Mouse (Mus musculus): ENCODE data around the gene Arhgef28. TPM values are rescaled to one million over a fixed set of nuclear protein-coding genes. Genes with fewer than 3 reads are reported as not detected.

The Arhgef28 gene
- polyA plus RNA-seq, 1 experiment from 2014 or later: 1.3 TPM

GRCm38 (mm10) chr13:97928135-97928497 lies 278.1 kb downstream of the Arhgef28 start:
- ATAC-seq (ENCODE audit: low read depth): no peak
- WGBS (ENCODE audit: insufficient replicate concordance): 28% methylated on average over 8 of the region's 8 CpGs
- Histone ChIP-seq H3K4me3 (ENCODE audit: low read depth, low read length) (no peak overlapping the region), H3K36me3 (ENCODE audit: control insufficient read depth, insufficient read depth) (no peaks in the 10 kb centered on the region), H3K27ac (ENCODE audit: low read length) (no peak overlapping the region), H3K9me3 (replicated peaks; ENCODE audit: control insufficient read depth, low read length) (no peaks in the 10 kb centered on the region), H3K4me2 (ENCODE audit: low read depth, low read length) (no peak overlapping the region), H3K27me3 (ENCODE audit: control insufficient read depth, insufficient read depth, low read depth, low read length) (no peaks in the 10 kb centered on the region), H3K9ac (ENCODE audit: low read depth, low read length) (no peak overlapping the region), H3K4me1 (ENCODE audit: control insufficient read depth, low read depth, low read length) (no peaks in the 10 kb centered on the region)

GRCm38 (mm10) chr13:97927376-97928134 lies 278.7 kb downstream of the Arhgef28 start:
- Histone ChIP-seq H3K9ac (ENCODE audit: low read depth, low read length) (no peak overlapping the region), H3K27me3 (ENCODE audit: control insufficient read depth, insufficient read depth, low read depth, low read length) (no peaks in the 10 kb centered on the region), H3K36me3 (ENCODE audit: control insufficient read depth, insufficient read depth) (no peaks in the 10 kb centered on the region), H3K4me3 (ENCODE audit: low read depth, low read length) (no peak overlapping the region), H3K27ac (ENCODE audit: low read length) (no peak overlapping the region), H3K4me2 (ENCODE audit: low read depth, low read length) (no peak overlapping the region), H3K9me3 (replicated peaks; ENCODE audit: control insufficient read depth, low read length) (no peaks in the 10 kb centered on the region), H3K4me1 (ENCODE audit: control insufficient read depth, low read depth, low read length) (no peaks in the 10 kb centered on the region)
- WGBS (ENCODE audit: insufficient replicate concordance): 22% methylated on average over 14 of the region's 14 CpGs
- no peak for ATAC-seq (ENCODE audit: low read depth)

GRCm38 (mm10) chr13:97926371-97926770 lies 279.9 kb downstream of the Arhgef28 start:
- Histone ChIP-seq H3K27ac (ENCODE audit: low read length) (no peak overlapping the region), H3K9me3 (replicated peaks; ENCODE audit: control insufficient read depth, low read length) (no peaks in the 10 kb centered on the region), H3K9ac (ENCODE audit: low read depth, low read length) (no peak overlapping the region), H3K27me3 (ENCODE audit: control insufficient read depth, insufficient read depth, low read depth, low read length) (no peaks in the 10 kb centered on the region), H3K4me2 (ENCODE audit: low read depth, low read length) (no peak overlapping the region), H3K4me1 (ENCODE audit: control insufficient read depth, low read depth, low read length) (no peaks in the 10 kb centered on the region), H3K36me3 (ENCODE audit: control insufficient read depth, insufficient read depth) (no peaks in the 10 kb centered on the region), H3K4me3 (ENCODE audit: low read depth, low read length) (no peak overlapping the region)
- 71% methylated on average over 10 of the region's 10 CpGs for WGBS (ENCODE audit: insufficient replicate concordance)
- ATAC-seq (ENCODE audit: low read depth): no peak

- Histone ChIP-seq H3K4me3 (ENCODE audit: low read depth, low read length) (no peak overlapping the region), H3K4me2 (ENCODE audit: low read depth, low read length) (no peak overlapping the region), H3K36me3 (ENCODE audit: control insufficient read depth, insufficient read depth) (no peaks in the 10 kb centered on the region), H3K9ac (ENCODE audit: low read depth, low read length) (no peak overlapping the region), H3K9me3 (replicated peaks; ENCODE audit: control insufficient read depth, low read length) (no peaks in the 10 kb centered on the region), H3K27me3 (ENCODE audit: control insufficient read depth, insufficient read depth, low read depth, low read length) (no peaks in the 10 kb centered on the region), H3K4me1 (ENCODE audit: control insufficient read depth, low read depth, low read length) (no peaks in the 10 kb centered on the region), H3K27ac (ENCODE audit: low read length) (no peak overlapping the region)
- ATAC-seq (ENCODE audit: low read depth): no peak
- 70% methylated on average over 5 of the region's 5 CpGs for WGBS (ENCODE audit: insufficient replicate concordance)
Observed at GRCm38 (mm10) chr13:97923009-97923408, 283.2 kb downstream of the Arhgef28 start.

GRCm38 (mm10) chr13:97919590-97919989 lies 286.6 kb downstream of the Arhgef28 start:
- no peaks in the 10 kb centered on the region for H3K27me3 ChIP-seq (ENCODE audit: control insufficient read depth, insufficient read depth, low read depth, low read length)
- no peak for ATAC-seq (ENCODE audit: low read depth)
- 66% methylated on average over 8 of the region's 8 CpGs for WGBS (ENCODE audit: insufficient replicate concordance)
- no peaks in the 10 kb centered on the region for H3K9me3 ChIP-seq (replicated peaks; ENCODE audit: control insufficient read depth, low read length)
- no peak overlapping the region for H3K4me2 ChIP-seq (ENCODE audit: low read depth, low read length)
- H3K27ac ChIP-seq (ENCODE audit: low read length): no peak overlapping the region
- H3K36me3 ChIP-seq (ENCODE audit: control insufficient read depth, insufficient read depth): no peaks in the 10 kb centered on the region
- no peak overlapping the region for H3K4me3 ChIP-seq (ENCODE audit: low read depth, low read length)
- no peaks in the 10 kb centered on the region for H3K4me1 ChIP-seq (ENCODE audit: control insufficient read depth, low read depth, low read length)
- H3K9ac ChIP-seq (ENCODE audit: low read depth, low read length): no peak overlapping the region

GRCm38 (mm10) chr13:97918117-97918900 lies 287.9 kb downstream of the Arhgef28 start:
- Histone ChIP-seq H3K4me3 (ENCODE audit: low read depth, low read length) (no peak overlapping the region), H3K36me3 (ENCODE audit: control insufficient read depth, insufficient read depth) (no peaks in the 10 kb centered on the region), H3K4me1 (ENCODE audit: control insufficient read depth, low read depth, low read length) (no peaks in the 10 kb centered on the region), H3K27me3 (ENCODE audit: control insufficient read depth, insufficient read depth, low read depth, low read length) (no peaks in the 10 kb centered on the region), H3K27ac (ENCODE audit: low read length) (no peak overlapping the region), H3K9me3 (replicated peaks; ENCODE audit: control insufficient read depth, low read length) (no peaks in the 10 kb centered on the region), H3K4me2 (ENCODE audit: low read depth, low read length) (no peak overlapping the region), H3K9ac (ENCODE audit: low read depth, low read length) (no peak overlapping the region)
- no peak for ATAC-seq (ENCODE audit: low read depth)
- 62% methylated on average over 12 of the region's 12 CpGs for WGBS (ENCODE audit: insufficient replicate concordance)

- H3K9me3 ChIP-seq (replicated peaks; ENCODE audit: control insufficient read depth, low read length): no peaks in the 10 kb centered on the region
- no peak for ATAC-seq (ENCODE audit: low read depth)
- no peak overlapping the region for H3K4me3 ChIP-seq (ENCODE audit: low read depth, low read length)
- no peak overlapping the region for H3K4me2 ChIP-seq (ENCODE audit: low read depth, low read length)
- WGBS (ENCODE audit: insufficient replicate concordance): 46% methylated on average over 10 of the region's 10 CpGs
- H3K27ac ChIP-seq (ENCODE audit: low read length): no peak overlapping the region
- H3K36me3 ChIP-seq (ENCODE audit: control insufficient read depth, insufficient read depth): no peaks in the 10 kb centered on the region
- no peaks in the 10 kb centered on the region for H3K27me3 ChIP-seq (ENCODE audit: control insufficient read depth, insufficient read depth, low read depth, low read length)
- no peaks in the 10 kb centered on the region for H3K4me1 ChIP-seq (ENCODE audit: control insufficient read depth, low read depth, low read length)
- H3K9ac ChIP-seq (ENCODE audit: low read depth, low read length): no peak overlapping the region
Observed at GRCm38 (mm10) chr13:97911013-97911412, 295.2 kb downstream of the Arhgef28 start.

- no peaks in the 10 kb centered on the region for H3K9me3 ChIP-seq (replicated peaks; ENCODE audit: control insufficient read depth, low read length)
- ATAC-seq (ENCODE audit: low read depth): no peak
- WGBS (ENCODE audit: insufficient replicate concordance): 70% methylated on average over 8 of the region's 8 CpGs
- H3K27me3 ChIP-seq (ENCODE audit: control insufficient read depth, insufficient read depth, low read depth, low read length): no peaks in the 10 kb centered on the region
- no peaks in the 10 kb centered on the region for H3K36me3 ChIP-seq (ENCODE audit: control insufficient read depth, insufficient read depth)
- no peaks in the 10 kb centered on the region for H3K4me1 ChIP-seq (ENCODE audit: control insufficient read depth, low read depth, low read length)
- no peak overlapping the region for H3K4me2 ChIP-seq (ENCODE audit: low read depth, low read length)
- no peak overlapping the region for H3K9ac ChIP-seq (ENCODE audit: low read depth, low read length)
- H3K27ac ChIP-seq (ENCODE audit: low read length): no peak overlapping the region
- H3K4me3 ChIP-seq (ENCODE audit: low read depth, low read length): no peak overlapping the region
Observed at GRCm38 (mm10) chr13:97902821-97903220, 303.4 kb downstream of the Arhgef28 start.

GRCm38 (mm10) chr13:97900380-97900758 lies 305.9 kb downstream of the Arhgef28 start:
- no peak for ATAC-seq (ENCODE audit: low read depth)
- no peaks in the 10 kb centered on the region for H3K9me3 ChIP-seq (replicated peaks; ENCODE audit: control insufficient read depth, low read length)
- no peaks in the 10 kb centered on the region for H3K4me1 ChIP-seq (ENCODE audit: control insufficient read depth, low read depth, low read length)
- no peak overlapping the region for H3K9ac ChIP-seq (ENCODE audit: low read depth, low read length)
- no peaks in the 10 kb centered on the region for H3K27me3 ChIP-seq (ENCODE audit: control insufficient read depth, insufficient read depth, low read depth, low read length)
- no peak overlapping the region for H3K4me2 ChIP-seq (ENCODE audit: low read depth, low read length)
- WGBS (ENCODE audit: insufficient replicate concordance): 43% methylated on average over 3 of the region's 3 CpGs
- no peak overlapping the region for H3K27ac ChIP-seq (ENCODE audit: low read length)
- no peaks in the 10 kb centered on the region for H3K36me3 ChIP-seq (ENCODE audit: control insufficient read depth, insufficient read depth)
- H3K4me3 ChIP-seq (ENCODE audit: low read depth, low read length): no peak overlapping the region
